Mouse (Mus musculus): ENCODE results near the gene Gm10229.
"Not testable (repeated sequence)": the region's sequence is repeated elsewhere in the genome, so short reads cannot be mapped to it uniquely, and the experiment has no call there.

Gene Gm10229

GRCm38 (mm10) chr16:89014984-89015383 lies at the start of gene Gm10229:
Gene Gm10229 (plus strand): TSS chr16:89015284.
- not testable (repeated sequence) for DNase-seq

DNA sequence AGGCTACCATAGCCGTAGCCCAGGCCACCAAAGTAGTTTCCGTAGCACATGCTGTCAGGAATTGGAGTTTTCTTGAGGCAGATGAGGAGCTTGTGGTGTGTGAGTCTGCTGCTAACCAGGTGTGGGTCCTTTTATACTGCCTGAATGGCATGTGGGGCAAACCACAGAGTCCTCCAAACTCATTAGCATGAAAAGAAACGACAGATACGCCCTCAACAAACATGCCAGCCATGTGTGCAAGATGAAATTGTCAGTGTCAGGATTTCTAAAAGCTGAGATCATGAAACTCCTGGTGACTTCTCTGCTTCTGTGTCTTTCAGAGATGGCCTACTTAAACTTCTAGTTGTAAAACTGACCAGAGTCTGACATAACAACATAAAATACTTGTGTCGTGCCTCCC lies 4.4 kb upstream of the Gm10229 start, which contains the start of gene Krtap22-2:
Gene Krtap22-2 (minus strand): TSS at position 101 of the 400 bp plus-strand sequence.
- DNase-seq, result no peak

- DNase-seq, result no peak
Observed at GRCm38 (mm10) chr16:89013973-89014372, 1.1 kb upstream of the Gm10229 start.

DNA sequence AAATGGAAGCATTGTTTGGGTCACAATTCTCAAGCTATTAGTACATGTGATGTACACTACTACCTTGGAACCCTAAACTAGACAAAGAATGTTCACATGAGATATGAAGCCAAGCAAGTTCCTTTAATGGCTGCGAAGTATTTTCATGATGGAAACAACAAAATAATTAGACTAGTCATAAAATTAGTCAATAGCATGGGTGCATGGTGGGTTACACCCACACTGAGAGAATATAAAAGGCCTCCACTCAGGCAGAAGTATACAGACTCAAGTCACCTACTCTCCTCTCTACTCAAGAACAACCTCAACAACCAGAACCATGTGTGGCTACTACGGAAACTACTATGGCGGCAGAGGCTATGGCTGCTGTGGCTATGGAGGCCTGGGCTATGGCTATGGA lies 16.3 kb downstream of the Gm10229 start, which contains the start of gene Krtap6-1:
Gene Krtap6-1 (plus strand): TSS at position 301 of the 400 bp plus-strand sequence.
- DNase-seq, result not testable (repeated sequence)

DNA sequence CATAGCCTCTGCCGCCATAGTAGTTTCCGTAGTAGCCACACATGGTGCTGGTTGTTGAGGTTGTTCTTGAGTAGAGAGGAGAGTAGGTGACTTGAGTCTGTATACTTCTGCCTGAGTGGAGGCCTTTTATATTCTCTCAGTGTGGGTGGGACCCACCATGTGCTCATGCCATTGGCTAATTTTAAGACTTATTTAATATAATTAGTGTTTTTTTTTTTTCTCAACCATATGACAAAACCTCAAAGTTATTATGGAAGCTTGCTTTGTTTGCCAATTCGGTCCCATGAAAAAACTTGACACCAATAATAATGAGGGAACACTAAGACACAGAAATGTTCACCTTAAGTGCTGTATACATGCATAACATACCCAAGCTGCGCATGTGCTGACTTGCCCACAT lies 26.3 kb downstream of the Gm10229 start, which contains the start of gene Gm10228:
Gene Gm10228 (minus strand): TSS at position 101 of the 400 bp plus-strand sequence.
- DNase-seq, result not testable (repeated sequence)

DNA sequence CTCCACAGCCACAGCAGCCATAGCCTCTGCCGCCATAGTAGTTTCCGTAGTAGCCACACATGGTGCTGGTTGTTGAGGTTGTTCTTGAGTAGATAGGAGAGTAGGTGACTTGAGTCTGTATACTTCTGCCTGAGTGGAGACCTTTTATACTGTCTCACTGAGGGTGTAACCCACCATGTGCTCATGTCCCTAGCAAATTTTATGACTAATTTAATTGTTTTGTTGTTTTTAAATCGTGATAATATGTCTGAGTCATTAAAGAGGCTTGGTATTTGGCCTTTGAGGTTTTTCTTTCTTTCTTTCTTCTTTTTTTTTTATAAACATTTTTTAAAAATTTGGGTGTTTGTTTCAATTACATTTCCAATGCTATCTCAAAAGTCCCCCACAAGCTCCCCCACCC lies 32.7 kb downstream of the Gm10229 start, which contains the start of gene Krtap6-5:
Gene Krtap6-5 (minus strand): TSS at position 101 of the 400 bp plus-strand sequence.
- no peak for DNase-seq

GRCm38 (mm10) chr16:89063902-89064301 lies 48.8 kb downstream of the Gm10229 start, which contains the start of gene 1110025L11Rik:
Gene 1110025L11Rik (minus strand): TSS chr16:89064002.
- DNase-seq, result not testable (repeated sequence)
